Mouse (Mus musculus): ENCODE measurements at regions not wholly inside any gene's neighbourhood (a gene's known extent, or its start where the extent isn't known, plus 50 kb on each side); places are given as distances from the start of the nearest gene placed in this dataset.

DNA sequence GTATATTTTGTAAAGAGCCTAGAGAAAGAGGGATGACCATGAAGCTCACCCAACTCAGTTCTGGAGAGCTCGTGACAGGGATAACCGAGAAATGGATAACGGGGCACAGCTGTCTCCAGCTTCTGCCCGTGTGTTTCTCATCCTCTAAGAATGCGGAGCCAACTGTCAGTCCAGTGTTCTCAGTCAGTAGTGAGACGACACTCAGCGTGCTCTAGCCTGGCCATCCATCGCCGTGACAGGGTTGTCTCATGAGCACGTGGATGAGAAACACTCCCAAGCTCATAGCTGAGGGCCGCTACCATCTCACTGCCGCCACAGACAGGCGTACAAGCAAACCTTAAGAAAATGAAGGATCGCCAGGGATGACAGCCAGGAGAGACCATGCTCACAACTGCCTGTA lies 167.8 kb upstream of the Plcz1 start:
- TF ChIP-seq FLI1 (IDR thresholded peaks at IDR 0.05; ENCODE audit: low read length), result no peak
- no peak for TF ChIP-seq GATA1 (IDR thresholded peaks at IDR 0.05; ENCODE audit: borderline replicate concordance, low read length)

Measured in megakaryocyte, embryonic 14.5 days (primary cell).